Mouse (Mus musculus) frontal cortex, adult 2 months (tissue): ENCODE measurements around the gene Chic2. TPM values are rescaled to one million over a fixed set of nuclear protein-coding genes. Genes with fewer than 3 reads are reported as not detected.

ENCODE experiments used
- polyA plus RNA-seq: library from polyadenylated mRNA; depleted of rRNA; stranded (reverse); fragments of >200 nt; gene quantifications from 2 replicates; pipeline ENCODE4 v1.2.3, GENCODE M21; 2012; rRNA removed

Chic2 gene
- polyA plus RNA-seq, 1 experiment = 18.6 TPM

Other genes starting within 250 kb of the Chic2 start
- 0.23 and 0.48 TPM in 2 replicates for gene Gsx2, start 30.8 kb upstream of the Chic2 start, polyA plus RNA-seq
- gene Pdgfra, start 107.5 kb upstream of the Chic2 start, polyA plus RNA-seq = 19.2 and 24.3 TPM in 2 replicates